Mouse (Mus musculus) CH12.LX (cell line): Measurements from ENCODE around the gene Klk7. TPM values are rescaled to one million over a fixed set of nuclear protein-coding genes. Genes with fewer than 3 reads are reported as not detected.

Experiments used
- DNase-seq: peaks from one replicate; pipeline ENCODE4 v3.0.0-alpha.2; 2013; ENCODE audit errors: extremely low read depth
- H3K27ac ChIP-seq: 2 replicates; pipeline ENCODE4 v1.5.1; 2012; ENCODE audit warnings: low read depth, mild to moderate bottlenecking, control low read depth, moderate library complexity; ENCODE audit not compliant: insufficient read depth
- H3K27me3 ChIP-seq: replicated peaks from 2 replicates; pipeline ENCODE3; 2012; ENCODE audit warnings: inconsistent platforms
- H3K36me3 ChIP-seq, 2 experiments: replicated peaks in 1 of 2; 2 replicates each; pipeline versions ENCODE3 to v1.6.1; 2012; ENCODE audit warnings: inconsistent platforms in 1 of 2, low read length in 1 of 2, mild to moderate bottlenecking in 1 of 2, mixed read lengths in 1 of 2, moderate library complexity in 1 of 2; ENCODE audit not compliant: control insufficient read depth in 1 of 2, insufficient read depth in 1 of 2
- H3K4me1 ChIP-seq, 2 experiments: 2 replicates each; pipeline ENCODE4 v1.6.1; 2012; ENCODE audit warnings: inconsistent platforms in 1 of 2, moderate library complexity in 1 of 2; ENCODE audit not compliant: insufficient read depth in 2 of 2, control insufficient read depth in 1 of 2
- H3K4me2 ChIP-seq: 2 replicates; pipeline ENCODE4 v1.6.1; 2012; ENCODE audit warnings: low read depth, mild to moderate bottlenecking, control low read depth; ENCODE audit not compliant: poor library complexity, insufficient read depth, severe bottlenecking
- H3K4me3 ChIP-seq, 3 experiments: fragments of 150-350 bp in 1 of 3; sonication (generic) in 1 of 3; replicated peaks in 1 of 3; 2 replicates each; pipeline versions ENCODE3 to v1.5.1; 2011 to 2012; ENCODE audit warnings: low read depth in 2 of 3, low read length in 2 of 3, mild to moderate bottlenecking in 2 of 3, moderate library complexity in 2 of 3, control low read depth in 1 of 3, improper control_type of control experiment in 1 of 3, inconsistent platforms in 1 of 3, mixed read lengths in 1 of 3; ENCODE audit not compliant: poor library complexity in 1 of 3
- H3K79me2 ChIP-seq: replicated peaks from 2 replicates; pipeline ENCODE4 v1.6.1; 2012; ENCODE audit warnings: mild to moderate bottlenecking, moderate library complexity; ENCODE audit not compliant: control insufficient read depth, poor library complexity, insufficient read depth, severe bottlenecking; ENCODE audit errors: extremely low read depth
- H3K9ac ChIP-seq: 2 replicates; pipeline ENCODE4 v1.6.1; 2012; ENCODE audit warnings: low read depth, mild to moderate bottlenecking, control low read depth, moderate library complexity; ENCODE audit not compliant: insufficient read depth
- H3K9me3 ChIP-seq: replicated peaks from 2 replicates; pipeline ENCODE3; 2012; ENCODE audit warnings: low read length, inconsistent platforms, mixed read lengths
- JUND ChIP-seq: conservative IDR thresholded peaks from 2 replicates; pipeline ENCODE4 v1.6.1; 2011; ENCODE audit warnings: low read depth, low read length, improper control_type of control experiment
- KAT2A ChIP-seq: IDR thresholded peaks from 2 replicates; pipeline ENCODE4 v1.6.1; 2012; ENCODE audit warnings: low read length, improper control_type of control experiment, inconsistent platforms; ENCODE audit not compliant: insufficient replicate concordance
- MAFK ChIP-seq: IDR thresholded peaks from 2 replicates; pipeline ENCODE4 v1.6.1; 2011; ENCODE audit warnings: low read length, improper control_type of control experiment; ENCODE audit not compliant: insufficient replicate concordance
- MXI1 ChIP-seq: IDR thresholded peaks from 2 replicates; pipeline ENCODE4 v1.6.1; 2011; ENCODE audit warnings: mild to moderate bottlenecking, low read depth, low read length, improper control_type of control experiment
- NELFE ChIP-seq: IDR thresholded peaks from 2 replicates; pipeline ENCODE4 v1.6.1; 2011; ENCODE audit warnings: low read depth, low read length, improper control_type of control experiment
- NRF1 ChIP-seq: IDR thresholded peaks from 2 replicates; pipeline ENCODE4 v1.6.1; 2014; ENCODE audit warnings: low read depth, mild to moderate bottlenecking, inconsistent platforms, low read length, improper control_type of control experiment, moderate library complexity
- POLR2A ChIP-seq: IDR thresholded peaks from 2 replicates; pipeline ENCODE4 v1.6.1; 2011; ENCODE audit warnings: low read depth, mild to moderate bottlenecking, improper control_type of control experiment, low read length
- POLR2AphosphoS2 ChIP-seq: IDR thresholded peaks from 2 replicates; pipeline ENCODE4 v1.6.1; 2011; ENCODE audit warnings: low read depth, low read length, improper control_type of control experiment
- RAD21 ChIP-seq: IDR thresholded peaks from 2 replicates; pipeline ENCODE4 v1.6.1; 2011; ENCODE audit warnings: low read depth, mild to moderate bottlenecking, low read length, improper control_type of control experiment, moderate library complexity
- RCOR1 ChIP-seq: conservative IDR thresholded peaks from 2 replicates; pipeline ENCODE4 v1.6.1; 2012; ENCODE audit warnings: low read depth, mild to moderate bottlenecking, inconsistent platforms, low read length, improper control_type of control experiment
- SIN3A ChIP-seq: IDR thresholded peaks from 2 replicates; pipeline ENCODE4 v1.6.1; 2012; ENCODE audit warnings: low read length, improper control_type of control experiment, inconsistent platforms
- UBTF ChIP-seq: IDR thresholded peaks from 2 replicates; pipeline ENCODE4 v1.6.1; 2012; ENCODE audit warnings: low read depth, mild to moderate bottlenecking, inconsistent platforms, low read length, improper control_type of control experiment, moderate library complexity
- USF2 ChIP-seq: conservative IDR thresholded peaks from 2 replicates; pipeline ENCODE4 v1.6.1; 2011; ENCODE audit warnings: low read depth, low read length, improper control_type of control experiment
- ZKSCAN1 ChIP-seq: IDR thresholded peaks from 2 replicates; pipeline ENCODE4 v1.6.1; 2012; ENCODE audit warnings: low read depth, inconsistent platforms, low read length, improper control_type of control experiment, borderline replicate concordance
- dilution Hi-C: fragments of 300-500 bp; cut with MboI; formaldehyde crosslinking; loops from 2 replicates; pipeline ENCODE4 v1.14.3; 2020; ENCODE audit warnings: low sequenced_read_pairs; ENCODE audit not compliant: extremely low pct_unique_long_range_greater_than_20kb, extremely low pct_ligation_motif_present
- in situ Hi-C: fragments of 300-500 bp; cut with MboI; formaldehyde crosslinking; loops from 3 replicates; pipeline ENCODE4 v1.14.3; 2019; ENCODE audit warnings: low sequenced_read_pairs, low pct_ligation_motif_present, low pct_unique_long_range_greater_than_20kb, mixed read lengths
- polyA plus RNA-seq: library from polyadenylated mRNA; unstranded; fragments of >175 nt; gene quantifications from 2 replicates; pipeline ENCODE4 v1.2.1, GENCODE M21; 2012; ENCODE audit warnings: low read depth; ENCODE audit not compliant: insufficient read length
- total RNA-seq, 2 experiments: library from RNA; depleted of rRNA; stranded (reverse); fragments of 300-350 nt in 1 of 2; fragments of >200 nt in 1 of 2; gene quantifications; 2 replicates each; pipeline ENCODE4 v1.2.3; 2012 to 2014

The Klk7 gene
- total and polyA plus RNA-seq, 3 experiments = not detected

DNA sequence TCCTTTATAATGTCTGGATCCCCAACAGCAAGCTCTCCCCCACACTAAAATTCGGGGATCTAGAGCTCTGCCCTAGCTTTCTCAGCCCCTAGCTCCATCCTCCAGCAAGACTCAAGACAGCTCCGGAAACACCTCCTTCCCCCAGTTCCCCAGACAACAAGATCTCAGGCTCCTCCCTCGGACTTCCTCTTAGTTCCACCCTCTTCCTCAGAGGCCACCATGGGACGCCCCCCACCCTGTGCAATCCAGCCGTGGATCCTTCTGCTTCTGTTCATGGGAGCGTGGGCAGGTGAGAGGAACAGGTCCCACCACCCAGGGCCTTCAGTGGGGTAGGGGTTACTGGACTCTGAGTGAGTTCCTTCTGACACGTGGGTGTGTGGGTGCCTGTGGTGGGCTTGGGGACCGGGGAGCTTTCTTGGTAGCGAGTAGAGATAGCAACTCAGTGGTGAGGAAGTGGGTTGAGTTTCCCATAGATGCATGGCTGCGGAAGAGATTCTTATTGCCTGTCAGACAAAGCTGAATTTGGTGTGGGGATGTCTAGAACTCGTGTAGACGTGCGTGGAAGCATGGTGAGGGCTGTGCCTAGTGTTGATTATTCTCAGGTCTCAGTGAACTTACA is 13.1 kb upstream of the Klk7 start:
- peak overlapping the region; percentile 7 to 72 (median 52) for H3K4me3 ChIP-seq
- dilution Hi-C loops = no loop called here
- peak overlapping the region; percentile 70 for H3K4me2 ChIP-seq
- in situ Hi-C loops = loop anchor here (25.0 kb wide), 1 partner anchor 311 kb away; the partner anchor contains the start of gene Iglon5
- H3K9ac ChIP-seq = peak overlapping the region; percentile 19; the same call in 1 of the 2 replicates
- H3K27ac ChIP-seq = no peak overlapping the region
- H3K4me1 ChIP-seq = peaks cover 6 to 20% of the 10 kb centered on the region in 2 experiments
- no peak for DNase-seq
- peaks cover 87% of the 10 kb centered on the region for H3K27me3 ChIP-seq
- H3K79me2 ChIP-seq = no peaks in the 10 kb centered on the region
- TF ChIP-seq ZKSCAN1 (no peak), POLR2A (peak; percentile 20; the same call in 1 of the 2 replicates), JUND (no peak), NRF1 (no peak)
- H3K9me3 ChIP-seq = no peaks in the 10 kb centered on the region
- H3K36me3 ChIP-seq = peaks cover 0 to 4% of the 10 kb centered on the region in 2 experiments

DNA sequence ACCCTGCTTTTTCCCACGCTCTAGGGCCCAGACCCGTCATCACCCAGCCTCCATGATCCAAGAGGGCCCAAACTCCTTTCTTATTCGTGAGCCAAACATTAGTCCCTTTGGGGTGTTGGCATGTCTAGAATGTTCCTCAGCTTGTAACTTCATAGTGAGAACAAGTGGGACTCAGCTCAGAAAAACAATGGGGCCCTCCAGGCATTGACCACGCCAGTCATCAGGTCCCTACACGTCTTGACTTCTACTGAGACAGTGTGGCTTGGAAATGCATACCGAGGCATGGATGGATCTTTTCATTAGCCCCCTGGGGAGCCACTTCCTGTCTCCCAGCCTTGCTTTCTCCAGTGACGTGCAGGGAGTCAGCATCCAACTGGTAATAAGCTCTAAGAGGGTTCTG is 11.2 kb upstream of the Klk7 start:
- no peaks in the 10 kb centered on the region for H3K79me2 ChIP-seq
- H3K4me2 ChIP-seq = no peak overlapping the region
- H3K4me3 ChIP-seq = no peak overlapping the region
- TF ChIP-seq JUND (no peak), POLR2AphosphoS2 (no peak), NRF1 (no peak), POLR2A (no peak), SIN3A (no peak), RCOR1 (no peak), MAFK (no peak), NELFE (no peak), KAT2A (no peak), RAD21 (no peak), MXI1 (no peak), USF2 (no peak), UBTF (no peak)
- no peaks in the 10 kb centered on the region for H3K9me3 ChIP-seq
- no peak for DNase-seq
- H3K9ac ChIP-seq = no peak overlapping the region
- H3K4me1 ChIP-seq = peaks cover 6 to 17% of the 10 kb centered on the region in 2 experiments
- in situ Hi-C loops (loop anchor here (25.0 kb wide), 1 partner anchor 313 kb away; the partner anchor contains the start of gene Iglon5), dilution Hi-C loops (no loop called here)
- H3K27me3 ChIP-seq = peaks cover 86% of the 10 kb centered on the region
- peaks cover 0 to 4% of the 10 kb centered on the region in 2 experiments for H3K36me3 ChIP-seq
- H3K27ac ChIP-seq = no peak overlapping the region
